Mouse (Mus musculus): ENCODE measurements around the gene Slc39a11. TPM values are rescaled to one million over a fixed set of nuclear protein-coding genes. Genes with fewer than 3 reads are reported as not detected.

The Slc39a11 gene
- total RNA-seq, 2 experiments from 2014 or later, result 21.7 to 23.1 TPM

- no peak overlapping the region for H3K27ac ChIP-seq
- no peak for TF ChIP-seq CTCF (conservative IDR thresholded peaks at IDR 0.05)
- no peak overlapping the region for H3K4me3 ChIP-seq
- no peak for DNase-seq (ENCODE audit: low spot score in 2 of 2)
These were observed 424.1 kb downstream of the Slc39a11 start for GRCm38 (mm10) chr11:113225748-113226147.

DNA sequence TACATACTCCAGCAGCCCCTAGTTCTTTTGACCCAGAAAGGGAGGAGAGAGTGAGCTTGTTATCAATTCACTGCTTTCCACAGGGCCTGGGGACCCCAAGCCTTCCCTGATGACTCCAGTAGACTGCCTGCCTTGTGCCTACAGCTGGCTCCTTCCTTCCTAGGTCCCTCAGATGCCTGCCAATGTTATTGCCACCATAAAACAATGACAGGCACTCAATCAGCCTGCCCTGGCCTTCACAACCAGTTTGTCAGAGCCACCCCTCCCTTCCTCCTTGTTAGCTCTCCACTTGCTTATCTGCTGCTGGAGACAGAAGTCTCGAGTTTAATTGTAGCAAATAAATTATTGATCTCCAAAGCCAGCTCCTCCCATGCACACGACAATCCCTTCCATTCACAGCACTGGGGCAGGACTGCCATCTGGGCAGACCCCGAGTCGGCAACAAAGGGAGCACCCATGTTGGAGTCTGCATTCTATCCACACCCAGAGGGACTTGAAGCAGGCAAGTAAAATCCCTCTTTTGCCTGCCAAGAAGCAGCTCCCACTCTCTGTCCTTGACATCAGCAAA is 426.0 kb downstream of the Slc39a11 start:
- no peak for TF ChIP-seq CTCF (conservative IDR thresholded peaks at IDR 0.05)
- no peak overlapping the region for H3K27ac ChIP-seq
- H3K4me3 ChIP-seq, result no peak overlapping the region
- DNase-seq (ENCODE audit: low spot score in 2 of 2), result no peak

GRCm38 (mm10) chr11:113221267-113222195 is 428.3 kb downstream of the Slc39a11 start:
- Histone ChIP-seq H3K27ac (peak overlapping the region; percentile 72; the same call in 1 of the 2 replicates), H3K4me3 (no peak overlapping the region)
- DNase-seq (ENCODE audit: low spot score in 2 of 2), result peak; percentile 39 to 42
- no peak for TF ChIP-seq CTCF (conservative IDR thresholded peaks at IDR 0.05)

DNA sequence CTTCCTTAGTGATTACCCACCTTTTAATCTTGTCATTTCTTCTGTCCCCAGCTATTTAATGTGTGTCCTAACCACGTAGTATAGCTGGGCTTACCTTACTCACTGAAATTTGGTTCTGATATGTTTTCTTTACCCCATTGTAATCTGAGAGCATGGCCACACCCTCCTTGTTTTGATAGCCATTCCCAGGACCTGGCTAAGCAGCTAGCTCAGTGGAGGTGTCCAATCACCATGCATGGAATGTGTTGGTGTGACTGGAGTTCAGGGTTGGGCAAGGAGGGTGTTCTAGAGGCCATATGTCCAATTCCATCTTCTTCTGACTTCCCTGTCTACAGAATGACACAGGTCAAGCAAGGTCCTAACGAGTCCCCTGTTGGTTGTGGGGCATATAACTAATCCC is 429.2 kb downstream of the Slc39a11 start:
- H3K27ac ChIP-seq, result peak overlapping the region; percentile 72; the same call in 1 of the 2 replicates
- H3K4me3 ChIP-seq, result no peak overlapping the region
- no peak for DNase-seq (ENCODE audit: low spot score in 2 of 2)
- no peak for TF ChIP-seq CTCF (conservative IDR thresholded peaks at IDR 0.05)

DNA sequence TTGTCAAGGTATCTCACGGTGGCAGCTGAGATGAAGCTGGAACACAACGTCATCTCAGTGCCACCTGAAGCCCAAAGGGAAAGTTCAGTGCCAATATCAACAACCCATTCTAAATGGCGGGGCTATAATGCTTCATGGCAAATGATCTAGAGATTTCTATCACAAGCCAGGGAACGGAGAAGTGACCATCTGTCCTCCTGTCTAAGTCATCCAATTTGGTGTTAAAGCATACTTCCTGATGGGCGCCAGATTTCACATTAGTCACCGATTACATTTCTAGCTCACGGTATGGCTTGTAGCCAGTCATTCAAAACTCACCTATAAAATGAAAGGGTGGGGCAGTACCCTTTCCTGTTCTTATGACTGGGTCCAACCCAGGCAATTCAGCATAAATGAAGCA is 435.1 kb downstream of the Slc39a11 start:
- no peak for TF ChIP-seq CTCF (conservative IDR thresholded peaks at IDR 0.05)
- Histone ChIP-seq H3K27ac (no peak overlapping the region), H3K4me3 (no peak overlapping the region)
- DNase-seq (ENCODE audit: low spot score in 2 of 2), result no peak

DNA sequence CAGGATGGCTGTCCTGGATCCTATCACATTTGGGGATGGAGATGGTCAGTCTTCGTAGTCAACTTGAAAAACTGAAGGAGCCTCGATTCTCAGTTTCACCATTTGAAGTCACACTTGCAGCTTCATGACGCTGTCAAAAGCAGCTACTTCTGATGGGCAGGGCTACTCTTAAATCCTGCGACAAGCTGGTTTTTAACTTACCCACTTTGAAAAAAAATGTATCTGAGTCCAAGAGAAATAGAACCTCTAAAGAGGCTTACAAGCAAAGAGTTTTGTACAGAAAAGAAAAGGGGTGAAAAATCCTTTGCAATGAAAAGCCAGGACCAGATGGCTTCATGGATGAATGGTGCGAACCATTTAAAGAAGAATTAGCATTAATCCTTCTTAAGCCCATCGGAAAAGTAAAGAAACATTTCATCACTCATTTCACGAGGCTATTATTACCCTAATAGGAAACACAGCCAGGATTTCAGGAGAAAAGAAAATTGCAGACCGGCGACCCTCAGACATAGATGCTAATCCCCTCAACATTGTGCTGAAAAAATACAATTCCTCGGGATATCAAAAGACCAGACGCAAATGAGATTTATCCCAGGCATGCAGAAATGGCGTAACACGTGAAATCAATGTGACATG is 437.4 kb downstream of the Slc39a11 start:
- no peak for TF ChIP-seq CTCF (conservative IDR thresholded peaks at IDR 0.05)

DNA sequence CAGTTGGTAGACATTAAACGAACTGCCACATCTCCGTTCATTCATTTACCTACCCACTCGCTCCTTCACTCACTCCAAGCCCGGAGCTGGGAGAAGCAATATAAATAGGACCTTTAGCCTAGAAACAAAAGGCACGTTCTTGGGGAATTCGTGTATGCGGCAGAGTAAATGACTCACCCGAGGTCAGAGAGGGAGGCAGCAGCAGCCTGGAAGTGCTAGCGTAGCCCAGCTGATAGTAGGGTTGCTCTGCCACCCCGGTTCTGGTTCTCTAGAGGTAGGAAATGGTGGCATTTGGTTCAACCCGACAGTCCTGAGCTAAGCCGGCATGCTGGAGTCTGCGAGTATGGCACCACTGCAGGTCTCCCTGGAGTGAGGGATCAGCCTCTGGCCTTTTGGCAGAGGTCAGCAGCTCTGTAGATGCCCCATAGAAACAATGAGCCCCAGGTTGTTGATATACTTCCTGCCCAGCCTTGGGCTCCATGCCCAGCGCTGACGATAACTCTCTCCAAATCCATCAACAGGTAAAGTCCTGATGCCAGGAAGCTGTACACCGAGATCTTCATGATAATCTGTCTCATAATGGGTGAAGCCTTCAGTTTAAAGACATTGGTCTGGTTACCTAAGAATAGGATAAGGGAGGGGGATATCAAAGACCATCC is 440.5 kb downstream of the Slc39a11 start:
- no peak overlapping the region for H3K27ac ChIP-seq
- no peak overlapping the region for H3K4me3 ChIP-seq
- no peak for DNase-seq (ENCODE audit: low spot score in 2 of 2)
- no peak for TF ChIP-seq CTCF (conservative IDR thresholded peaks at IDR 0.05)

More for the DNA sequence above, 437.4 kb downstream of the Slc39a11 start:
- no peak overlapping the region for H3K27ac ChIP-seq
- no peak for DNase-seq (ENCODE audit: low spot score in 2 of 2)
- H3K4me3 ChIP-seq, result no peak overlapping the region

- Histone ChIP-seq H3K27ac (no peak overlapping the region), H3K4me3 (no peak overlapping the region)
- no peak for DNase-seq (ENCODE audit: low spot score in 2 of 2)
- TF ChIP-seq CTCF (conservative IDR thresholded peaks at IDR 0.05), result no peak
These were observed 441.3 kb downstream of the Slc39a11 start for GRCm38 (mm10) chr11:113208521-113209072.

DNA sequence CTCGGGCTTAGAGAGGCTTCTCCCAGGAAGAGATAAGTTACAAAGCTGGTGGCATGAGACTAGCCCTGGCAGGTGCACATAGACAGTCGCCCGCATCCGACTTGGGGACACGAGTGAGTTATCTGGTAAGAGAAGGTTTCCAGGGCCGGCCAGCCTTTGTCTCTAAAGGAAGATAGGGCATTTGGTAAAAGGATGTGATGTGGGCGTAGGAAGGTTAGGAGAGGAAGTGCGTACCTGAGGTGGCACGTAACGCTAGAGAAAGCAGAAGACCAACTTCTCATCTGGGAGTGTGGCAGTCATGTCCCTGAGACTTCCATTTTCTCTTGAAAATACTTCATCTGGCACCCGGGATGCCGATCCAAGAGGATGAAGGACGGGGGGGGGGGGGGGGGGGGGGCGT is 441.9 kb downstream of the Slc39a11 start:
- no peak for TF ChIP-seq CTCF (conservative IDR thresholded peaks at IDR 0.05)
- Histone ChIP-seq H3K4me3 (no peak overlapping the region), H3K27ac (no peak overlapping the region)
- no peak for DNase-seq (ENCODE audit: low spot score in 2 of 2)

DNA sequence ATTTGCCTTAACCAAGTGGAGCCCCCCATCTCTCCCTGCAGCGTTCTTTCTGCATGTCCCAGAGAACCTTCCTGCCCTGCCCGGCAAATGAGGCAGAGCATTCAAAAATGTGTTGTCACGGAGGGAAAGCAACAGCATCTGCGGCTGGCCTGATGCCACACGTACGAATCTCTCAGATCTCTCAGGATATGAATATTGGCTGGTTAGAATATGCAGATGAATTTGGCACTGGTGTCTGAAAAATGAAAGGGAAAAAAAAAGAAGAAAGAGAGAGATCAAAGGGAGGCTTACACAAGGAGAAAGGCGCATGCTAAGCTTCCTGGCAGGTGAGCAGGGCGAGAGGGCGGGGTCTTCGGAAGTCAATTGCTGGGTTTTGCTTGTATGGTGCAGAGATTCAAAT is 443.8 kb downstream of the Slc39a11 start:
- Histone ChIP-seq H3K27ac (no peak overlapping the region), H3K4me3 (no peak overlapping the region)
- DNase-seq (ENCODE audit: low spot score in 2 of 2), result peak in 1 of 2 experiments; percentile 46
- no peak for TF ChIP-seq CTCF (conservative IDR thresholded peaks at IDR 0.05)

GRCm38 (mm10) chr11:113203008-113203407 is 446.9 kb downstream of the Slc39a11 start:
- H3K4me3 ChIP-seq, result no peak overlapping the region
- TF ChIP-seq CTCF (conservative IDR thresholded peaks at IDR 0.05), result no peak
- no peak overlapping the region for H3K27ac ChIP-seq
- DNase-seq (ENCODE audit: low spot score in 2 of 2), result no peak

DNA sequence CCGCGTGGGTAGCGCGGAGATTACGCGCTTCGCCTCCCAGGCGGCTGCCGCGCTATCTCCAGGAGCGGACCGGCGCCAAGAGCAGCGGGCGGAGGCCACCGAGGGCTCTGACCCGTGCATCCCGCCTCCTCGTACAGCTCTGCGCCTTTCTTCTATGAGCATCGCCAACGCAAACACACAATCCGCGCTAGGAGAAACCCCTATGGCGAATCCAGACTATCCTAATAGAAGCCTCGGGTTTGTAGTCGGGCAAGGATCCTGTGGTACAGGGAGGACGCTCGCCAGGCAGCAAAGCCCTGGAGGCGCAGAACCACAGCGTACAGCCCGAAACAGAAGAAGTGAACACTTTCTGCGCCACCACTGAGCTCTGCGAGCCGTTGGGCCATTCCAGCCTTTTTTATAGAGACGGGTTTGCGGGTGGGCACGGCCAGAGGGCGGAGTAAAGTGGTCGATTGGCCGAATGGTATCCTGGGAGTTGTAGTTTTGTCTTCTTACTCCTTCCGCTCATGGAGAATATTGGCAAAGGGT is 448.3 kb downstream of the Slc39a11 start:
- peak; percentile 93 to 95 for DNase-seq (ENCODE audit: low spot score in 2 of 2)
- Histone ChIP-seq H3K4me3 (peak overlapping the region; percentile 73), H3K27ac (peak overlapping the region; percentile 98)
- no peak; the same call in 1 of the 2 replicates for TF ChIP-seq CTCF (conservative IDR thresholded peaks at IDR 0.05)

Data from layer of hippocampus, adult 2 months (tissue).